Mouse (Mus musculus): Measurements from ENCODE around the gene Spaca9. TPM values are rescaled to one million over a fixed set of nuclear protein-coding genes. Genes with fewer than 3 reads are reported as not detected.

Gene Spaca9
- not detected for polyA plus RNA-seq (2017; shearing (Covaris generic))

DNA sequence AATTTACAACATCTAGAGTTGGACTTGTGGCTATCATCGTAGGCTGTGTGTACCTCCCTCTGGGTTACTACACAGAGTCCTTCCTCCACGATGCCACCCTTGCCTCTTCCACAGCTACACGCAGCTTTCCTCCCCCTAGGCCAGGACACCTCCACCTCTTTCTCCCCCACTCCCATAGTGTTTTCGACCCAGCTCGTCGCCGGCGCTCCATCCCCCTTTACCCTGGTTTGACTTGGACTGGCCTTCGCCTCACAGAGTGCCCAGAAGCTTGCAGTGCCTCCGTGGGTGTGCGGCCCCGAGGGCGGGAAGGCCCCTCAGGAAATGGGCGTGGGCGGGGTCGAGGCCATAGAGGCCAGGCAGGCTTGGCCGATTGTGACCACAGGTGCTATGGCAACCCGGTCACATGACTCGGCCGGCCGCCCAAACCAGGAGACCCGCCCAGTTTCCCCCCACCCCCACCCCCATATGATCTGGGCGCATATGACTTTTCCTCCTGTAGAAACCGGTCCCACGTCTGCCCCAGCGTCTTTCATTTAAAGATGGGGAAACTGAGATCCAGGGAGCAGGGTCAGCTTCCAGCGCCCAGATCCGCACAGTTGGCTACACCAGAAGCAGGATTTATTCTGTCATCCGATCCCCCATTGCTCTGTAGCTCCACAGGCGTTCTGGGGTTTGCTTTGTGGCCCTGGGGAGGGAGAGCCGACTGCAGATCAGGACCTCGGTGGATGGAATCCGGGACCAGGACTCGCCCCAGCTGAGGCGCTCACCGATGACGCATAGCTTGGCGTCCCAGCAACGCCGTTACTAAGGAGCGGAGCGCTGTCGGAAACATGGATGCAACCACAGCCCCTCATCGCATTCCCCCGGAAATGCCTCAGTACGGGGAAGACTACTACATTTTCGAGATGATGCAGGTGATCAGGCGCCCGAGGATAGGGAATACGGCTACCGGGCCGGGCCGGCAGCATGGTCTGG is at the start of gene Spaca9, which contains the start of gene Ak8:
Spaca9 (minus strand) TSS at position 367 of the 975 bp plus-strand sequence.
Ak8 (plus strand) TSS at position 804 of the 975 bp plus-strand sequence.

Other genes with a start within 250 kb of the Spaca9 start
- gene 1700007K13Rik, start 233.4 kb downstream of the Spaca9 start, polyA plus RNA-seq (2017; shearing (Covaris generic)), result under 1 TPM in 1 of 2 experiments, not detected in 1; 0.64 TPM
- gene Mrps2, start 231.7 kb downstream of the Spaca9 start, polyA plus RNA-seq (2017; shearing (Covaris generic)), result 10 to 100 TPM; 27.4 to 34.1 TPM
- under 1 TPM in 1 of 2 experiments, not detected in 1; 0.12 TPM for gene Gbgt1, start 202.8 kb downstream of the Spaca9 start, polyA plus RNA-seq (2017; shearing (Covaris generic))
- gene Gm10134, start 193.6 kb downstream of the Spaca9 start, polyA plus RNA-seq (2017; shearing (Covaris generic)), result under 1 TPM; 0.78 to 0.84 TPM
- gene Ralgds, start 186.6 kb downstream of the Spaca9 start, polyA plus RNA-seq (2017; shearing (Covaris generic)), result 10 to 100 TPM; 14.1 to 38.3 TPM
- under 1 TPM in 1 of 2 experiments, not detected in 1; 0.25 TPM for gene Cel, start 136.3 kb downstream of the Spaca9 start, polyA plus RNA-seq (2017; shearing (Covaris generic))
- 10 to 100 TPM; 14.2 to 23.5 TPM for gene Gtf3c5, start 116.0 kb downstream of the Spaca9 start, polyA plus RNA-seq (2017; shearing (Covaris generic))
- 1 to 10 TPM in 1 of 2 experiments, not detected in 1; 2.0 TPM for gene Gfi1b, start 77.7 kb downstream of the Spaca9 start, polyA plus RNA-seq (2017; shearing (Covaris generic))
- 10 to 100 TPM; 24.0 to 26.5 TPM for gene Tsc1, start 58.5 kb downstream of the Spaca9 start, polyA plus RNA-seq (2017; shearing (Covaris generic))
- under 1 TPM in 1 of 2 experiments, not detected in 1; 0.50 TPM for gene Ak8, start 437 bp upstream of the Spaca9 start, polyA plus RNA-seq (2017; shearing (Covaris generic))
- gene Gtf3c4, start 140.6 kb upstream of the Spaca9 start, polyA plus RNA-seq (2017; shearing (Covaris generic)), result 10 to 100 TPM in 1 of 2 experiments, 1 to 10 TPM in 1; 7.0 to 11.6 TPM
- 10 to 100 TPM; 16.1 to 18.4 TPM for gene Ddx31, start 140.7 kb upstream of the Spaca9 start, polyA plus RNA-seq (2017; shearing (Covaris generic))
- under 1 TPM in 1 of 2 experiments, not detected in 1; 0.18 TPM for gene Barhl1, start 216.9 kb upstream of the Spaca9 start, polyA plus RNA-seq (2017; shearing (Covaris generic))